In genomic region chr15:81718336-81719138, GRCm38 (mm10) we compare ENCODE assay signal across 12 mouse cellular contexts. TPM values are rescaled to one million over a fixed set of nuclear protein-coding genes. Genes with fewer than 3 reads are reported as not detected.
DNase-seq lines count a peak whose midpoint lies in the region; ATAC-seq lines count a peak whose summit lies in the region.
"Had no signal": no experiment of that assay in that cellular context is flagged by ENCODE, and none has a peak within 500 bp of the region (broad histone marks: within the 10 kb centered on the region; RNA-seq: fewer than 3 reads in every experiment).

No protein-coding gene starts in this region.

- 86% methylated on average over 9 of the region's 9 CpGs for WGBS in neural tube, embryonic 13.5 days
- 81% methylated on average over 9 of the region's 9 CpGs for WGBS in forebrain, embryonic 14.5 days

- H3K27ac ChIP-seq in neural tube, embryonic 13.5 days (replicated peaks), result no peak overlapping the region
- H3K27ac ChIP-seq in forebrain, embryonic 14.5 days (ENCODE audit: low read depth, low read length), result peak overlapping the region; percentile 80

- peaks cover 94% of the 10 kb centered on the region for H3K36me3 ChIP-seq in neural tube, embryonic 13.5 days
- H3K36me3 ChIP-seq in forebrain, embryonic 14.5 days (ENCODE audit: control insufficient read depth, insufficient read depth, low read length), result peaks cover 95% of the 10 kb centered on the region

- DNase-seq in neural tube, embryonic 10.5 days (ENCODE audit: extremely low spot score, low spot score), result no peak
- peak; percentile 81 for DNase-seq in forebrain, embryonic 14.5 days (ENCODE audit: low spot score)
- DNase-seq in left cerebral cortex, adult 18-20 months (ENCODE audit: low spot score in 2 of 2), result peak; percentile 14 to 44
- DNase-seq in right cerebral cortex, postnatal 36 days (ENCODE audit: low spot score in 2 of 2), result peak; percentile 45 to 63
- DNase-seq in cerebellum, postnatal 10 days, result no peak
- no peak for DNase-seq in adrenal gland, postnatal 4 days (ENCODE audit: low spot score in 2 of 2)
- DNase-seq: kidney, postnatal 36 days; lung, postnatal 10 days; thymus, adult 18-20 months had no signal

- H3K9ac ChIP-seq in neural tube, embryonic 13.5 days, result no peak overlapping the region
- no peak overlapping the region for H3K9ac ChIP-seq in forebrain, embryonic 14.5 days (ENCODE audit: low read length)

- H3K4me3 ChIP-seq in neural tube, embryonic 13.5 days, result no peak overlapping the region
- H3K4me3 ChIP-seq in forebrain, embryonic 14.5 days (ENCODE audit: low read depth, low read length), result no peak overlapping the region
- H3K4me3 ChIP-seq: erythroblast, embryonic 14.5 days had no signal

- H3K27me3 ChIP-seq in neural tube, embryonic 13.5 days, result no peaks in the 10 kb centered on the region
- no peaks in the 10 kb centered on the region for H3K27me3 ChIP-seq in forebrain, embryonic 14.5 days (replicated peaks; ENCODE audit: control insufficient read depth, insufficient read depth, low read length)

- no peaks in the 10 kb centered on the region for H3K9me3 ChIP-seq in neural tube, embryonic 13.5 days
- H3K9me3 ChIP-seq in forebrain, embryonic 14.5 days (replicated peaks; ENCODE audit: control insufficient read depth, low read length), result no peaks in the 10 kb centered on the region

- ATAC-seq in neural tube, embryonic 13.5 days (ENCODE audit: low read depth), result 0 out of 2 replicates have a peak, but pooled peaks have one; percentile 19
- ATAC-seq in forebrain, embryonic 14.5 days, result peak; percentile 71

- H3K4me1 ChIP-seq in neural tube, embryonic 13.5 days (replicated peaks), result peaks cover 11% of the 10 kb centered on the region
- H3K4me1 ChIP-seq in forebrain, embryonic 14.5 days (ENCODE audit: control insufficient read depth, insufficient read depth, low read length), result no peaks in the 10 kb centered on the region

- no peak overlapping the region for H3K4me2 ChIP-seq in neural tube, embryonic 13.5 days
- H3K4me2 ChIP-seq in forebrain, embryonic 14.5 days (ENCODE audit: low read length), result no peak overlapping the region

RNA-seq across cellular contexts. Expression of gene Chadl, which starts 21.4 kb away (rescaled TPM):
- 12.3 and 13.8 TPM in 2 replicates for polyA plus RNA-seq in neural tube, embryonic 13.5 days (2015; fragmentation: Nextera tagmentation; extraction: Ambion mirVana)
- 17.0 and 19.8 TPM in 2 replicates for polyA plus RNA-seq in forebrain, embryonic 14.5 days (2014; fragmentation: Nextera tagmentation; extraction: Ambion mirVana)
- total RNA-seq in left cerebral cortex, adult 18-20 months (2021), result 10 to 100 TPM; 11.5 to 12.3 TPM
- 1 to 10 TPM; 3.9 to 4.3 TPM for total RNA-seq in adrenal gland, postnatal 4 days (2021)
- total RNA-seq: neutrophil, adult 5-6 weeks had no signal

RNA-seq across cellular contexts. Expression of gene Zc3h7b, which starts 26.3 kb away (rescaled TPM):
- polyA plus RNA-seq in neural tube, embryonic 13.5 days (2015; fragmentation: Nextera tagmentation; extraction: Ambion mirVana), result 43.9 and 47.6 TPM in 2 replicates
- 49.9 and 65.9 TPM in 2 replicates for polyA plus RNA-seq in forebrain, embryonic 14.5 days (2014; fragmentation: Nextera tagmentation; extraction: Ambion mirVana)
- 100 to 1,000 TPM; 163 to 181 TPM for total RNA-seq in left cerebral cortex, adult 18-20 months (2021)
- total RNA-seq in adrenal gland, postnatal 4 days (2021), result 10 to 100 TPM; 94.6 to 98.5 TPM

RNA-seq across cellular contexts. Expression of gene Rangap1, which starts 26.8 kb away (rescaled TPM):
- polyA plus RNA-seq in neural tube, embryonic 13.5 days (2015; fragmentation: Nextera tagmentation; extraction: Ambion mirVana), result 114 and 115 TPM in 2 replicates
- polyA plus RNA-seq in forebrain, embryonic 14.5 days (2014; fragmentation: Nextera tagmentation; extraction: Ambion mirVana), result 108 and 118 TPM in 2 replicates
- total RNA-seq in left cerebral cortex, adult 18-20 months (2021), result 100 to 1,000 TPM; 224 to 240 TPM
- total RNA-seq in adrenal gland, postnatal 4 days (2021), result 10 to 100 TPM; 53.6 to 62.6 TPM

RNA-seq across cellular contexts. Expression of gene L3mbtl2, which starts 54.8 kb away (rescaled TPM):
- polyA plus RNA-seq in neural tube, embryonic 13.5 days (2015; fragmentation: Nextera tagmentation; extraction: Ambion mirVana), result 23.1 and 27.0 TPM in 2 replicates
- 21.6 and 25.0 TPM in 2 replicates for polyA plus RNA-seq in forebrain, embryonic 14.5 days (2014; fragmentation: Nextera tagmentation; extraction: Ambion mirVana)
- total RNA-seq in left cerebral cortex, adult 18-20 months (2021), result 10 to 100 TPM; 35.5 to 37.9 TPM
- 10 to 100 TPM; 22.7 to 23.6 TPM for total RNA-seq in adrenal gland, postnatal 4 days (2021)

Comparison
In these comparisons a context has a peak if more than half of its experiments do, and no peak if none do; other contexts are left out.
1. DNase-seq: peak in forebrain, embryonic 14.5 days (single experiment), left cerebral cortex, adult 18-20 months (2 of 2) and right cerebral cortex, postnatal 36 days (2 of 2); none in neural tube, embryonic 10.5 days (single experiment), cerebellum, postnatal 10 days (0 of 2) and adrenal gland, postnatal 4 days (0 of 2).